Mouse (Mus musculus) kidney, postnatal 14 days (tissue): ENCODE measurements around the gene 1110002E22Rik.

Source experiments
- DNase-seq: peaks from one replicate; pipeline ENCODE4 v3.0.0; 2022; ENCODE audit warnings: mixed read lengths

The 1110002E22Rik gene

DNA sequence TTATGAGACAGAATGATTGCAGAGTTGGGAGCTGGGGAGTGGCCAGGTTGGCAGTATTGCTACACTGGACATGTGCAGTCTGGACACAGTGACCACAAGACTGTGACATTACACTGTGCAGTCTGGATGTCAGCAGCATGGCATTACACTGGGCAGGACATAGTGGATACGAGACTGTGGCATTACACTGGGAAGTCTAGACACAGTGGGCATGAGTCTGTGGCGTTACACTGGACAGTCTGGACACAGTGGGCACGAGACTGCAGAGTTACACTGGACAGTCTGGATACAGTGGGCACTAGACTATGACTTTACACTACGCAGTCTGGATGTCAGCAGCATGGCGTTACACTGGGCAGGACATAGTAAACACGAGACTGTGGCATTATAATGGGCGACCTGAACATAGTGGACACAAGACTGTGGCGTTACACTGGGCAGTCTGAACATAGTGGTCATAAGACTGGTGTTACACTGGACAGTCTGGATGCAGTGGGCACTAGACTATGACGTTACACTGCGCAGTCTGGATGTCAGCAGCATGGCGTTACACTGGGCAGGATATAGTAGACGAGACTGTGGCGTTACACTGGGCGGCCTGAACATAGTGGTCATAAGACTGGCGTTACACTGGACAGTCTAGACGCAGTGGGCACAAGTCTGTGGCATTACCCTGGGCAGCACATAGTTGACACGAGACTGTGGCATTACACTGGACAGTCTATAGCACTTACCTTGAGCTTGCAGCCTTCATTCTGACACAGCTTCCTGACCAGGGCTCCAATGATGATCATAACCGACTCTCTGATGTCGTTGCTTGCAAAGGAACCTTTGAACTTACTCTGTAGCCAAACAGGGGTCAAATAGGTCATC is 46.3 kb downstream of the 1110002E22Rik start:
- DNase-seq: no peak

DNA sequence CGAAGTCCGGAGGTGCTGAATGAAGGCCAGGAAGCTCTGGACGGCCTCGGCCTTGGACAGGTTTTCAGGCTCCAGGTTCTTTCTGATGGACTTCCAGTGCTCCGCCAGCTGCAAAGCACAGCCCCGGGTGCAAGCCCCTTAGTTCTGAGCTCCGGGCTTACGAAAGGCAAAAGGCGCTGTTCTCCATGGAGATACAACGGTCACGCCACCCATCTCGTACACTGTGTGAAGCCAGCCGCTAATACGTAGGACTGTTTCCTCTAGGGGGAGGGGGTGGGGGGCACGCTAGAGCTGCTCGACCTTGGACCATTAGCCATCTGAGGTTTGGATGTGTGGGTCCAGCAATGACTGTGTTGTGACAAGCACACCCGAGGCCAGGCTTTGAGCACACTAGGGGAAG is 49.3 kb downstream of the 1110002E22Rik start:
- DNase-seq: no peak

DNA sequence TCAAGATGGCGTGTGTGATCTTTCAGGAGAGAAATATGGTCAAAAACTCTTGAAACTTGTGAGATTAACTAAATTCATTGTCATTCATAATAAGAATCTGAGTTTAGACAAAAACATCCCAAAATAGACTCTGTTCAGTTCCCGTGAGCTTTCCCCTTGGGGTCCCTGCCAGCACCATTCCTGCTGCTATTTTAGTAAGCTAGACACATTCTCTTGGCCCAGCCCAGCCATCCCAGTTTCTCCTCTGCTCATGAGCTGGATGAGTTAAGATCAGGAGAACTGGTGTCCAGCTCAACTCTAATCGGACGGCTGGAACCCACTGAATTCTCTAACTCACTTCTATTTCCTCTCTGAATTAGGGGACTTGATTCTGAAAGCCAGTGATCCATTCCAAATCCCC is 52.0 kb downstream of the 1110002E22Rik start:
- no peak for DNase-seq

DNA sequence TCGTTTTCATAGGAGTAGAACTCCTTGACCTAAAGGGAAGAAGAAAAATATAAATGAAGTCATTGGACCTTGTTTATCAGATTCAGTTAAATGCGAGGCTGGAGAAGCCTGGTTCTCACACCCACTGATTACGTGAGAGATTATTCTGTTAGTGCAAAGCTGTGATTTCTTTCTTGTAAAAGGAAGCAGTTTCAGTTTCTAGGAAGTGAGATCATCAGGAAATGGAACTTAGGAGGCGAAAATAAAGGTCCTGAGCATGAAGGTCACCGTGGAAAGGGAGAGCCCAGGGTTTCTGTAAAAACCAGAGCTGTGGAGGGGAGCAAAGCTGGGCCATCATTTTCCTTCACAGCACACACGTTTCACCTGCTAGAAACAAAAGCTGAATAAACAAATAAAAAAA is 53.5 kb downstream of the 1110002E22Rik start:
- no peak for DNase-seq

DNA sequence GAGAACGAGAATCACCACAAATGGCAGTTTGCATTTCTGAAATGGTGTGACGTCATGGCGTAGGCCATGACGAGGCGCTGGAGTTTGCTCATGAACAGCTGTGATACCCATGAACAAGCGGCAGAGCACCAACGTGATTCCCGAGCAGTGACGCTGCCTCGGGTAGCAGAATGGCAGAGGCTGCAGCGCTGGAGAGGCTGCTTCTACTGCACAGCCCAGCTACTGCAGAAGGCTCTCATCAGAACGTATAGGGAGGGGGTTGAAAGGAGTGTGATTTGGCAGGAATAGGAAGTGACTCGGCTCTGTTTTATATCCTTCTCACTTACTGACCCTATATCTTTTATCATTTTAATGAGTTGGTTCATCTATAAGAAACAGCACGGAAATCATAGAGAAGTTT is 54.0 kb downstream of the 1110002E22Rik start:
- DNase-seq: no peak

DNA sequence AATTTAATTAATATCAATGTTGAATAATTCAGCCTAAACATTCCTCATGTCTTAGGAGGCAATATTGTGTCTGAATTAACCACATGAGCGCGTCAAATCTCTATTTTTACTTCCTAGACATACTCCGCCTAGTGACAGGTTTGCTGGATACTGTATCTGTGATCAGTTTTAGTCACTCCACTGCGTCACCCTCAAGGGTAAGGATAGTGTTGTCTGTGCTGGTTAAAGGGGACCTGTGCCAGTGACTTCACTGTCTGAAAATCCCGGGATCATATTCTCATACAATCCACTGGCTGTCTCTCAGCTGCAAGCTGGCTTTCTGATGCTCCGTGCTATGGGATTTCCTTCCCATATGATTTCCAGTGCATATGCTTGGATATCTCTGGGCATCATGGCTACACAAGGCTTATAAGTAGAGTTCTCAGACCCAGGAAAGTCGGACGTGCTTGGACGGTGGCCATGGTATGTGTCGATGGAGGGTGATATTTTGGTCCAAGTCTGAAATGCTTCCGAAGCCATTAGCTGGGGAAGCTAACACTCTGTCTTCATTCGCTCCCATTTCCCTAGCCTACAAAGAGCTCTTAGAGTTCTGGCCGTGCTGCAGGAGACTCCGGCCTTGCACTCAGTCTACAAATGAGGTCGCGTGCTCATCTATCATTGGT is 54.7 kb downstream of the 1110002E22Rik start:
- no peak for DNase-seq

DNA sequence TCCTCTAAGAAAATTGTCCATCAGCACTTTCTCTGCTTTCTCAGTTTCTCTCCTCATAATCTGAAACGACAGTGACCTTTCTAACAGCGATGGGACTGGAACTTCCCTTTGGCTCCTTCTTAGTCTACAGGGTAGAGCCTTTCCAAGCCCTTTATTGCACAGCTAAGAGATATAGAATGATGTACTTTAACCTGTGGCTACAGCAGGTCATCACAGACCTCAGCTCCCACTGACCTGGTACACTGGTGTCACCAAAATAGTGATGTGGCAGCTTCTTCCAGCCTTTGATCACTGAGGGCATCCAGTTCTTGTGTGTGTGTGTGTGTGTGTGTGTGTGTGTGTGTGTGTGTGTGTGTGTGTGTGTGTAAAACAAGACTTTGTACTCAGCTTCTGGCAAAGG is 56.6 kb downstream of the 1110002E22Rik start:
- DNase-seq: no peak

DNA sequence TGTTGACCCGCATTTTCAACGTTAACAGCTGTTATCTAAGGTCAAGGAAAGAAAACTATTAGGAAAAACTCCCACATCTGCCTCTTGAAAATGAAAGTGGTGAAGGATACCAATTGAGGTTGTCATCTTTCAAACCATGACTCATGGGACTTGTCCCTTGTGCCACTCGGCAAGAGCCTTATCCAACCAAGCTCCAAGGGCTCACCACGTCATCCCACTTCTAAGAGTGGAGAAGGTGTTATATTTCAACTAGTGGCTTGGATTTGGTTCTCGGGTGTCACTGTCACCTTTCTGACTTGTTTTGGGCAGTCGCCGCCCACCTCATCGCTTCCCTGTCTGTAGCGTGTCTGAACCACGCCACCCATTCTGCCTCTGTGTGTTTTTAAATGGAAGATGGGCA is 59.0 kb downstream of the 1110002E22Rik start:
- no peak for DNase-seq

DNA sequence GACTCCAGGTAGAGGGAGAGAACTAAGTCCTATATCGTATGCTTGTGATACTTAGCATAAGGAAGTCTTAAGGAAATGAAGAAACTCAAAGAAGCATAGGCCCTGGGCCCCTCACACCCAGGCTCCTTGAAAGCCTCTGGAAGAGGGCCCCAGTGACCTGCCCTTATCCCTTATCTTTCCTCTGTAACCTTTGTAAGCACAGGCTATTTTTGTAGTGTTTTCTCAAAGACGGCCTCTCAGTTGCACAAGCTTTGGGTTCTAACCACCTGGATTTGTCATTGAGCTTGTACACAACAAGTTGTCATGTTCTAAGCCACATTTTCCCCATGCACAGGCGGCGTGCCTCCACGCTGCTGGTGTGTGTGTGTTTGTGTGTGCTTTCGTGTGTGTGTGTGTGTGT is 64.3 kb downstream of the 1110002E22Rik start:
- no peak for DNase-seq

DNA sequence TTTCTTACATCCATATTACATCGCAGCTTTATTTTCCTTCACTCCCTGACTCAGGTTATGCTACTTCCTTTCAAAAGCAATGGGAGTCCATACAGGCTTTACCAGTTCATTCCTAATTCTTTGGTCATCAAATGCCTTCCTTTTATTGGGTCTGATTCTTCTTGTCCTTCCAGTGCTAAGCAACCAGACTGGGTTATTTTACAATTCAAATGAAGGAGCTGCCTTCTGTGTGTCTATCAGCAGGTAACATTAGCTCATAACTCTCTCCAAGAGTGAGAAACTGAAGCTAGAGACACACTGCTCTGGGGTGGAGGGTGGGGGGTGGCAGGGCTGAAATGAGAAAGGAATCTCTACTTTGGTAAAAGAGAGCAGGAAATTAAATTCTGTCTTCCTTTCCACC is 65.8 kb downstream of the 1110002E22Rik start:
- DNase-seq: no peak
